Mouse (Mus musculus) spleen, adult 10 weeks (tissue): ENCODE measurements around the gene Fam92b. TPM values are rescaled to one million over a fixed set of nuclear protein-coding genes. Genes with fewer than 3 reads are reported as not detected.

Source experiments
- polyA plus RNA-seq: library from polyadenylated mRNA; stranded (reverse); fragments of 350-450 nt; fragmentation: Illumina TruSeq; extraction: RNeasy Lipid Tissue Mini Kit (QIAGEN cat#74804); gene quantifications from one replicate; pipeline ENCODE4 v1.2.3, GENCODE M21; 2015; ENCODE audit warnings: low replicate concordance; ENCODE audit not compliant: insufficient read depth

Gene Fam92b
- not detected for polyA plus RNA-seq

DNA sequence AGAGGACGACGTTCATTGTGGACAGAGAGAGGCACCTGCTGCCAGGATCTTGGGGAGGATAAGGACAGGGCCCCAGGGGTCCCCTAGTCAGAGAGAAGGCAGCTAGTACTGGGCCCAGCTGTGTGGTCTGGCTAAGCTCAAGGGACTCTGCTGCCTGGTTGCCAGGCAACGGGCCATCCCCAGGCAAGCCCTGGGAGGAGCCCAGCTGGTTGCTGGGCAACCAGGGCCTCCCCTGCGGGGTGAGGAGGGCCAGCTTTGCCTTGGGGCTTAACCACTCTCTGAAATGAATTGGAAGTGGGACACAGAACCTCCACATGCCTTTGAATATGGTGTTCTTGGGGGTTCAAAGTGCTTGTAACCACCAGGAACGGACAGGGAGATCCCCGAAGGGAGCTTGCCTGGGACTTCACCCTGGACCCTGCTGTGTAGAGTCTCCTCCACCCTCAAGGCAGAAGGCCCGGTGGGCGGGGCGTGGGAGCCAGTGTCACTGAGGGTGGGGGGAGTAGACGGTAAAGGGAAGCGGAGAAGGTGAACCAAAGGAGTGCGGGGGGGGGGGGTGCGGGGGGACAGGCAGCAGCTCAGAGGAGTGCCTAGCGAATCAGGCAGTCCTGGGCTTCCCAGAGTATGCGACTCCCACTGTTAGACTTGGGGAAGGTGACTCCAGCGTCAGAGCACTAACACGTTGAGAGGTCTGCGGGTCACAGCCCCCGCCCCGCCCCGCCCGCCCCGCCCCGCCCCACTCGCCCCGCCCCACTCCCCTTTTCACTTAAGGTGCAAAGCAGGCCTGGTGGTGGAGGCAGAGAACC lies at the start of gene Fam92b:
Gene Fam92b (minus strand): TSS at position 149 of the 806 bp plus-strand sequence.

Other genes starting within 250 kb of the Fam92b start
- 4.5 TPM for gene Crispld2, start 185.0 kb downstream of the Fam92b start, polyA plus RNA-seq
- gene Zdhhc7, start 76.0 kb downstream of the Fam92b start, polyA plus RNA-seq: 16.2 TPM
- gene 6430548M08Rik, start 63.3 kb downstream of the Fam92b start, polyA plus RNA-seq: 16.8 TPM
- 10.3 TPM for gene Gse1, start 51.0 kb upstream of the Fam92b start, polyA plus RNA-seq